Mouse (Mus musculus) CH12.LX (cell line): ENCODE measurements around the gene Rdh11.

Experiments
- CTCF ChIP-seq, 2 experiments: IDR thresholded peaks in 1 of 2; conservative IDR thresholded peaks in 1 of 2; 2 replicates each; pipeline ENCODE4 v1.5.1; 2011 to 2012; ENCODE audit warnings: low read depth in 2 of 2, low read length in 2 of 2, improper control_type of control experiment in 1 of 2, inconsistent platforms in 1 of 2, mild to moderate bottlenecking in 1 of 2, moderate library complexity in 1 of 2
- EP300 ChIP-seq: IDR thresholded peaks from 2 replicates; pipeline ENCODE4 v1.6.1; 2011; ENCODE audit warnings: low read length, improper control_type of control experiment

DNA sequence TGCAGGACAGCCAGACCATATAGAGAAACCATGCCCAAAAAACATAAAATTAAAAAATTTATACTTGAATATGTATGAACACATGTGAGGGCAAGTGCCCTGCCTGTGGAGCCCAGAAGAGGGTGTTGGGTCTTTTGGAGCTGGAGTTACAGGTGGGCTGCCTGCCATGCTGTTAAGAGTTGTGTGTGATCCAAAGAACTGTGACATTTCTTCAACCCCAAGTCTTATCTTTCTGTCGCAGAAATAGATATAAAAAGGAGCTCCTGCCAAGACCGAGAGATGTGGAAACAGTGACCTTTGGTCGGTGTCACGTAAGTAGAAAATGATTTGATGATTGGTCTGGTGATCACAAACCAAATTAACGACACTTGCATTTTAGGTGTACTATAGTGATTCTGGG lies 18.4 kb downstream of the Rdh11 start:
- no peak for TF ChIP-seq EP300
- TF ChIP-seq CTCF (conservative IDR thresholded peaks at IDR 0.05 in 1 of 2, IDR thresholded peaks at IDR 0.05 in 1 of 2; ENCODE audit: low read depth in 2 of 2, low read length in 2 of 2), result no peak
